Mouse (Mus musculus) megakaryocyte, embryonic 14.5 days (primary cell): ENCODE results near the gene Gm20605. TPM values are rescaled to one million over a fixed set of nuclear protein-coding genes. Genes with fewer than 3 reads are reported as not detected.
A peak's percentile ranks its signal among the peaks of the same experiment; 100 is the strongest.
"Not testable (repeated sequence)": the region's sequence is repeated elsewhere in the genome, so short reads cannot be mapped to it uniquely, and the experiment has no call there.

Source experiments
- H3K27me3 ChIP-seq: replicated peaks from 2 replicates; pipeline ENCODE3; 2012; ENCODE audit warnings: inconsistent platforms
- H3K36me3 ChIP-seq: replicated peaks from 2 replicates; pipeline ENCODE3; 2012; ENCODE audit warnings: low read length, inconsistent platforms, mixed read lengths
- H3K4me1 ChIP-seq: 2 replicates; pipeline ENCODE4 v1.6.1; 2012; ENCODE audit warnings: inconsistent platforms
- H3K4me3 ChIP-seq: replicated peaks from 2 replicates; pipeline ENCODE3; 2012; ENCODE audit warnings: moderate library complexity, mild to moderate bottlenecking, inconsistent platforms
- H3K9me3 ChIP-seq: 2 replicates; pipeline ENCODE4 v1.6.1; 2012; ENCODE audit warnings: inconsistent platforms
- FLI1 ChIP-seq: IDR thresholded peaks from 2 replicates; pipeline ENCODE4 v1.6.1; 2012; ENCODE audit warnings: low read length, inconsistent platforms, mixed read lengths
- GATA1 ChIP-seq: IDR thresholded peaks from 3 replicates; pipeline ENCODE4 v1.6.1; 2012; ENCODE audit warnings: mixed read lengths, low read length, inconsistent platforms, borderline replicate concordance
- polyA plus RNA-seq: library from polyadenylated mRNA; stranded (reverse); fragments of >175 nt; gene quantifications from 2 replicates; pipeline ENCODE4 v1.2.3, GENCODE M21; 2012; ENCODE audit warnings: low replicate concordance; ENCODE audit not compliant: insufficient read depth

The Gm20605 gene
- polyA plus RNA-seq, 1 experiment: 5.6 TPM

GRCm38 (mm10) chr5:137611245-137611602 lies 17.8 kb upstream of the Gm20605 start:
- Histone ChIP-seq H3K36me3 (peaks cover 29% of the 10 kb centered on the region), H3K4me1 (peaks cover 30% of the 10 kb centered on the region), H3K27me3 (peaks cover 7% of the 10 kb centered on the region), H3K4me3 (no peak overlapping the region), H3K9me3 (no peaks in the 10 kb centered on the region)
- TF ChIP-seq GATA1 (no peak), FLI1 (no peak)

GRCm38 (mm10) chr5:137613076-137613475 lies 15.9 kb upstream of the Gm20605 start:
- peaks cover 14% of the 10 kb centered on the region for H3K36me3 ChIP-seq

DNA sequence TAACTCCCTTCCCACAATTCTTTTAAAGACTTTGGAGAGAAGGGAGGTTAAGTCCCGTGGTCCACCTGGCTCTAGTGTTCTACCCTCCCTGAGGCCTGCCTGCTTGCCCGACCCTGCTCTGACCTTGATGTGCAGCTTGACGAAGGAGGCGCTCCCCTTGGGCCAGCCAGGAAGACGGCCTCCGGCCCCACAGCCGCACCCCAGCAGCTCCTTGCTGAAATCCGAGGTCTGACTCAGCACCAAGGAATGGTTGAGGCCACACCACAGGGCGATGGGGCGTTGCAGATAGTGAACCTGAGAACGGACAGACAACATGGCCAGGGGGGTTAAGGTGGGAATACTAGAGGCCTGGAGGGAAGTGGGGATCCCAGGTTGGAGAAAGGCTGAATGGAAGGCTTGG lies 15.4 kb upstream of the Gm20605 start, which contains the start of gene Pcolce:
Gene Pcolce (minus strand): TSS at position 235 of the 400 bp plus-strand sequence.
- peaks cover 14% of the 10 kb centered on the region for H3K36me3 ChIP-seq
- no peaks in the 10 kb centered on the region for H3K9me3 ChIP-seq
- H3K4me3 ChIP-seq: no peak within 1 kb of the TSS
- peaks cover 35% of the 10 kb centered on the region for H3K4me1 ChIP-seq
- TF ChIP-seq FLI1: no peak
- no peak for TF ChIP-seq GATA1
- H3K27me3 ChIP-seq: peaks cover 23% of the 10 kb centered on the region

More at GRCm38 (mm10) chr5:137613076-137613475, 15.9 kb upstream of the Gm20605 start:
- H3K9me3 ChIP-seq: no peaks in the 10 kb centered on the region
- no peak overlapping the region for H3K4me3 ChIP-seq
- TF ChIP-seq GATA1 (no peak), FLI1 (no peak)
- peaks cover 18% of the 10 kb centered on the region for H3K27me3 ChIP-seq
- H3K4me1 ChIP-seq: peaks cover 30% of the 10 kb centered on the region

GRCm38 (mm10) chr5:137614921-137615320 lies 14.1 kb upstream of the Gm20605 start:
- Histone ChIP-seq H3K27me3 (peaks cover 33% of the 10 kb centered on the region), H3K4me1 (peaks cover 36% of the 10 kb centered on the region)
- not testable (repeated sequence) for H3K4me3 ChIP-seq, H3K36me3 ChIP-seq, H3K9me3 ChIP-seq

- TF ChIP-seq FLI1 (no peak), GATA1 (no peak)
- H3K27me3 ChIP-seq: peaks cover 35% of the 10 kb centered on the region
- H3K4me1 ChIP-seq: peaks cover 32% of the 10 kb centered on the region
- peaks cover 10% of the 10 kb centered on the region for H3K36me3 ChIP-seq
- H3K4me3 ChIP-seq: no peak overlapping the region
- no peaks in the 10 kb centered on the region for H3K9me3 ChIP-seq
Measured at GRCm38 (mm10) chr5:137615347-137615746, 13.6 kb upstream of the Gm20605 start.

GRCm38 (mm10) chr5:137623937-137624530 lies 4.9 kb upstream of the Gm20605 start:
- no peaks in the 10 kb centered on the region for H3K36me3 ChIP-seq
- TF ChIP-seq GATA1 (no peak), FLI1 (no peak)
- peaks cover 29% of the 10 kb centered on the region for H3K4me1 ChIP-seq
- H3K27me3 ChIP-seq: peaks cover 20% of the 10 kb centered on the region
- H3K9me3 ChIP-seq: peaks cover 4% of the 10 kb centered on the region; the same call in 1 of the 2 replicates
- H3K4me3 ChIP-seq: peak overlapping the region; percentile 42

DNA sequence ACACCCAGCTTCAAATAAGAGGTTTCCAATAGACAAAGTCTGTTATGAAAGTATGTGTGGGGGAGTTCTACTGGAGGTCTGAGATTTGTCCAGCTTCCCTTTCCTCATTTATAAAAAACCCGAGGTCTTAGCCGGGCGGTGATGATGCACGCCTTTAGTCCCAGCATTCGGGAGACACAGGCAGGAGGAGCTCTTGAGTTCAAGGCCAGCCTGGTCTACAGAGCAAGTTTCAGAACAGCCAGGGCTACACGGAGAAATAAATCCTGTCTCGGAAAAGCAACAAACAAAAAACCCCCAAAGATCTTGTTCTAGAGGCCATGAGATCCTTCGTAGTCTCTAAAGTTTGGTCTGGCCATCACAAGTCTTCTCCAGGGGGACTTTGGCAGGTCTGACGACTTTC lies 984 bp upstream of the Gm20605 start:
- peaks cover 60% of the 10 kb centered on the region for H3K4me1 ChIP-seq

GRCm38 (mm10) chr5:137629306-137629721 lies 339 bp downstream of the Gm20605 start:
- no peak for TF ChIP-seq FLI1
- TF ChIP-seq GATA1: no peak
- no peaks in the 10 kb centered on the region for H3K9me3 ChIP-seq
- peaks cover 21% of the 10 kb centered on the region for H3K36me3 ChIP-seq
- H3K4me3 ChIP-seq: peak overlapping the region; percentile 100
- no peaks in the 10 kb centered on the region for H3K27me3 ChIP-seq
- peaks cover 69% of the 10 kb centered on the region for H3K4me1 ChIP-seq

More for the DNA sequence above, 984 bp upstream of the Gm20605 start:
- Histone ChIP-seq H3K36me3 (peaks cover 8% of the 10 kb centered on the region), H3K4me3 (peak overlapping the region; percentile 100), H3K27me3 (peaks cover 2% of the 10 kb centered on the region), H3K9me3 (peaks cover 2% of the 10 kb centered on the region; the same call in 1 of the 2 replicates)
- TF ChIP-seq GATA1 (no peak), FLI1 (no peak)

DNA sequence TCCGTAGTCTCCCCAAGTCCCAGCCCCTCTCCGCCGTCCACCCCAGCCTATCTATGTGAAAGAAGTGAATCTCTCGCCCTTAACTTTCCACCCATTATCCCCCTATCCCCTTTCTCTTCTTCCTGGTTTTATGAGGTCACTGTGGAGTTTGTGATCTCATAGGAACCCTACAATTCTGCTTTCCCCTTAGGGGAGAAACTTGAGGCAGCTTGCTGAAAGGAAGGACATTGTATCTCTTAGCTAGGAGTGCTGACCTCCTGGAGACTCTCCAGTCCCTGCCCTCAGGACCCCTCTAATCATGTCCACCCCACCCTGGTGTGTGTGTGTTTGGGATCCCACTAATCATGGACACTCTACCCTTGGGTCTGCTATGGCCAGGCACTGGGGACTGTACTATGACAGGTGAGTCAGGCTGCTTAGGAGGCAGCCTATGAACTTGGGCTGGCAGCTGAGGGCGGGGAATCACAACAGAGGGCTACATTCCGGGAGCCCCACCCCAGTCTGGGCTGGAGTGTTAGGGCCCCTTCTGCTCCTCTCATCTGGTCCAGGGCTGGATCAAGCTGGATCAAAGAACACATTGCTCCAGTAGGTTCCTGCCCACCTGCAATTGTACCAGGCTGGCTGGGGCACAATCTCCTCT lies 1.1 kb downstream of the Gm20605 start:
- Histone ChIP-seq H3K4me1 (peaks cover 64% of the 10 kb centered on the region), H3K27me3 (no peaks in the 10 kb centered on the region)

GRCm38 (mm10) chr5:137630602-137631001 lies 1.6 kb downstream of the Gm20605 start:
- TF ChIP-seq GATA1: no peak
- TF ChIP-seq FLI1: no peak
- H3K9me3 ChIP-seq: no peaks in the 10 kb centered on the region
- H3K4me3 ChIP-seq: peak overlapping the region; percentile 100
- peaks cover 32% of the 10 kb centered on the region for H3K36me3 ChIP-seq
- no peaks in the 10 kb centered on the region for H3K27me3 ChIP-seq
- H3K4me1 ChIP-seq: peaks cover 69% of the 10 kb centered on the region

More for the DNA sequence above, 1.1 kb downstream of the Gm20605 start:
- TF ChIP-seq GATA1: no peak
- TF ChIP-seq FLI1: no peak
- no peaks in the 10 kb centered on the region for H3K9me3 ChIP-seq
- peak overlapping the region; percentile 100 for H3K4me3 ChIP-seq
- H3K36me3 ChIP-seq: peaks cover 26% of the 10 kb centered on the region
